Mouse (Mus musculus): ENCODE data around the gene Itga2. TPM values are rescaled to one million over a fixed set of nuclear protein-coding genes. Genes with fewer than 3 reads are reported as not detected.

Itga2 gene
- polyA plus RNA-seq (2015; fragmentation: Nextera tagmentation; extraction: Ambion mirVana) = 2.5 and 3.0 TPM in 2 replicates

DNA sequence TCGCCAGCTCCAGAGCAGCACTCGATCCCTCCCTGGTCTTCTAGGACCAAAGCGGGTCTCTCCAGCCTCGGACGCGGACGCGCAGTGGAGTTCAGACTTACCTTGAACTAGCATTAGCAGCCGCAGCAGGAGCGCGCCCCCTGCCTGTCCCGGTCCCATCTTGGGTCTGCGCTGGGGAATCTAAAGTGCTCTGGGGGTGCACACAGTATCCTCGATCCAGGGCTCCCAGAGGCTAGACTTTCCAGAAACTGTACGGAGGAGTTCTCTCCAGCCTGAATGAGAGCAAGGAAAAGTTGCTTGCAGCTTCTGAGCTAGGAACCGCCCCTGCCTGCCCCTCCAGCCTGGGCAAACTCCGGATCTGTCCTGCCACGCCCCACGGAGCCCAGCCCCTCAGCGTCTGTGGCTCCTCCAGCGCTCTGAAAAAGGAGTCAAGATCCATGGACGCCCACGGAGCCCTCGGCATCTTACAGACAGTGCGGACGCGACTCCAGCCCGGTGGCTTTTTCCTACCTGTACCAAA is at the start of gene Itga2:
Gene Itga2, minus strand, starts transcription at position 326 of the 520 bp plus-strand sequence.
- H3K27me3 ChIP-seq = peaks cover 25% of the 10 kb centered on the region; the same call in 1 of the 2 replicates
- peak; percentile 78 for ATAC-seq (ENCODE audit: insufficient number of reproducible peaks, insufficient read depth, low FRiP score, low TSS enrichment, low read depth)
- H3K9me3 ChIP-seq = no peaks in the 10 kb centered on the region
- H3K36me3 ChIP-seq = no peaks in the 10 kb centered on the region
- H3K4me3 ChIP-seq = peak within 1 kb of the TSS; percentile 52
- H3K4me1 ChIP-seq = peaks cover 16% of the 10 kb centered on the region
- H3K9ac ChIP-seq = peak within 1 kb of the TSS; percentile 64
- WGBS = 2% methylated on average over 28 of the region's 28 CpGs
- peak within 1 kb of the TSS; percentile 88 for H3K4me2 ChIP-seq
- 0 out of 2 replicates have a peak within 1 kb of the TSS, but pooled peaks have one; percentile 48 for H3K27ac ChIP-seq

DNA sequence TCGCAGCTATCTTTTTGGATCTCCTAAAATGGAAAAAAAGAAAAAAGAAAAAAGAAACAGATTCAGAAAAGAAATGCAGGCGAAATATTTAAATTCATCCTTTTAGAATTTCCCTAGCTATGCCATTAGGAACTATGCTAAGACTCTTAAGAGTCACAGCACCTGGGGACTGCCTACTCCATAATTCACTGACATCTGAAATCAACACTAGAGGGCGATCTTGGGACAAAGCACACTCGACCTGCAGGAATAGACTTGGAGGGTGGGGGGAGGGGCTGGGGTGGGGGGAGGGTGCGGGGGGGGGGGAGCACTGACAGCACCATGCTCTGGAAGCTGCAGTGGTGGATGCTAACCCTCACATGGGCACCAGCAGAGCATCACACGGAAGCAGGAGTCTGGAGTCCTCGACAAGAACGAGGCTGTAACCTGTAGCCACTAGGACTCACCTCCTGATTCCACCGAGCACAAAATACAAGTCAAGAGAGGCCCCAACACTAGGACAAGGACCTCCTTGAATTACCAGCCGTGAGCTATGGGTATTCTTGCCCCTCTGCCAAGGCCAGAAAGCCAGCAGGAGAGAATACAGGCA is 49.0 kb upstream of the Itga2 start:
- H3K9ac ChIP-seq = no peak overlapping the region
- no peaks in the 10 kb centered on the region for H3K36me3 ChIP-seq
- ATAC-seq (ENCODE audit: insufficient number of reproducible peaks, insufficient read depth, low FRiP score, low TSS enrichment, low read depth) = no peak
- no peak overlapping the region for H3K27ac ChIP-seq
- no peaks in the 10 kb centered on the region for H3K27me3 ChIP-seq
- H3K9me3 ChIP-seq = no peaks in the 10 kb centered on the region
- 45% methylated on average over 10 of the region's 10 CpGs for WGBS
- H3K4me3 ChIP-seq = no peak overlapping the region
- H3K4me1 ChIP-seq = no peaks in the 10 kb centered on the region
- H3K4me2 ChIP-seq = no peak overlapping the region

DNA sequence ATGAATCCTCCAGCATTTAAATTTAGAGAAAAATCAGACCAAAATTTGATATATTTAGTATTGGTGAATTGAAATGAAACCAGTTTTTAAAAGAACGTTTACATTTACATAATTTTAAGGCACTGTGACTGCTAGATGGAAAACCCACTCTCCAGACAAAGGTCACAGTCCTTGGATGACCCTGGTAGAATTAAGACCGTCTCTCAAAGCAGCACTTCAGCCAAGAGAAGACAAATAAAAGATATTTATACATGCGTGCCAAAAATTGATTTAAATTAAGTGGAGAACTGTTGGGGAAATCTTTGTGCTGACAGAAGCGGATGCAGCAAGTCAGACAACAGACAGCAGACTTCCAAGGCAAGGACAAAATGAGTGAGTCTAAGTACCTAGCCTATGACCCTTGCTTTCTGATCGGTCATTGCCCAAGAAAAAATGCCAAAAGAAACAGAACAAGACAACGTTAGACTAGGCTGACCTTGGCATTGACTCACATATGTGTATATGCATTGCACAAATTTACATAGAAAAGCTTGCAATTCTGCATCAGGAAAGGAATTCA is 42.7 kb upstream of the Itga2 start:
- no peak overlapping the region for H3K27ac ChIP-seq
- no peak overlapping the region for H3K4me3 ChIP-seq
- no peaks in the 10 kb centered on the region for H3K27me3 ChIP-seq
- no peak overlapping the region for H3K4me2 ChIP-seq
- no peak overlapping the region for H3K9ac ChIP-seq
- no peaks in the 10 kb centered on the region for H3K4me1 ChIP-seq
- H3K9me3 ChIP-seq = no peaks in the 10 kb centered on the region
- 75% methylated on average over 6 of the region's 6 CpGs for WGBS
- H3K36me3 ChIP-seq = no peaks in the 10 kb centered on the region
- no peak for ATAC-seq (ENCODE audit: insufficient number of reproducible peaks, insufficient read depth, low FRiP score, low TSS enrichment, low read depth)

DNA sequence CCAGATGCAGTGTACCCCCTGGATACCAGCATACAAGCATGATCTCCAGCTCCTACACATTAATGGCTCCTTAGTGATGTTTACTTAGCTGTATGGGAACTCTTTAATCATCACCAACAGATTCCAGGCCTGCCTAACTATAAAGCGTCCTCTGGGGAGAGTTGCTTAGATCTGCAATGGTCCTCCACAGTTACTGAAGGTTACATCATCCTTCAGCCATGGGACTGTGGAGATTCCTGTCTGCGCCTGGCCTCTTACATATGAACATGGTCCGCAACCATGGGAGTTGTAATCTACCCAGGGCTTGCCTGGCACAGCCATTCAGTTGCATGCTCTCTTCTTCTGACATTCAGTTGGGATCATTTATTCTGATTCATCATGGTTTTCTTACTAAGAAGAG is 40.0 kb upstream of the Itga2 start:
- ATAC-seq (ENCODE audit: insufficient number of reproducible peaks, insufficient read depth, low FRiP score, low TSS enrichment, low read depth) = no peak
- Histone ChIP-seq H3K4me3 (no peak overlapping the region), H3K4me2 (no peak overlapping the region), H3K9ac (no peak overlapping the region), H3K36me3 (no peaks in the 10 kb centered on the region), H3K27ac (no peak overlapping the region), H3K4me1 (no peaks in the 10 kb centered on the region), H3K27me3 (no peaks in the 10 kb centered on the region), H3K9me3 (no peaks in the 10 kb centered on the region)
- WGBS = 94% methylated on average over 3 of the region's 3 CpGs

DNA sequence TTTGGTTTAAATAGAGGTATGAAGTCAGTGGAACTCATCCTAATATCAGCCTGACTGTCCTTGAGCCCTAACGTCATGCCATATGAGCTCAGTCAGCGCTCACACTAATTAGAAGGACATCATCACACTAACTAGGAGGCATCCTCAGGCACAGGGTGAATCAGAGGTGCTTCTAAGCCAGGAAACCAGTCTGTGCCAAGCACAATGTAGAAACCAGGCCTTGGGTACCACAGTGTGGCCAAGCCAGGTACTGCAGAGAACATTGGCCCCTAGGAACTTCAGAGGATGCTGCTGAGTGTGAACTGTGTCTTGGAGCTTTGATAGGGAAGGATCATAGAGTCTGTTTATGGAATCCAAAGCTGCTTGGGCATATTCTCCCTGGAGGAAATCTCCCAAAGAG is 32.3 kb upstream of the Itga2 start:
- ATAC-seq (ENCODE audit: insufficient number of reproducible peaks, insufficient read depth, low FRiP score, low TSS enrichment, low read depth) = no peak
- 20% methylated on average over 2 of the region's 2 CpGs for WGBS

DNA sequence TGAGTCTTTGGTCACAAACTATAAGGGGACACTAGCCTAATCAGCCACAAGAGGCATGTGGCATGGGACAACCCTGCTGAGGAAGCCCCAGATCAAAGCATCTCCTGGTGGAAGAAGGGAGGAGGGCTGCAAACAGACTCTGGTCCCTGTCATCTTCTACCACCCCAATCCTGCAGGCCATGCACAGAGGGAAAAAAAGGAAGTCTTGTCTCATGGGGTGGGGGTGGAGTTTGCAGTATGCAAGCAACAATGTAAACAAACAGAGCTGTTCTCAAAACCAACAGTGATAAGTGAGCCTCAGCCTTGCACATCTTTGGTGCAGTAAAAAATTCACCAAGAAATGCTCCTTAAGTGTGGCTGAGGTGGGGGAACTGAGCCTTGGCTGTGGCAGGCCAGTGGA is 22.6 kb upstream of the Itga2 start:
- no peaks in the 10 kb centered on the region for H3K4me1 ChIP-seq
- H3K4me2 ChIP-seq = no peak overlapping the region
- ATAC-seq (ENCODE audit: insufficient number of reproducible peaks, insufficient read depth, low FRiP score, low TSS enrichment, low read depth) = no peak
- no peak overlapping the region for H3K9ac ChIP-seq
- no peaks in the 10 kb centered on the region for H3K36me3 ChIP-seq
- H3K27me3 ChIP-seq = no peaks in the 10 kb centered on the region
- H3K9me3 ChIP-seq = no peaks in the 10 kb centered on the region
- no peak overlapping the region for H3K27ac ChIP-seq
- H3K4me3 ChIP-seq = no peak overlapping the region

More for the DNA sequence above, 32.3 kb upstream of the Itga2 start:
- Histone ChIP-seq H3K36me3 (no peaks in the 10 kb centered on the region), H3K4me1 (0 out of 2 replicates have a peak, but pooled peaks cover 2% of the 10 kb centered on the region), H3K9me3 (no peaks in the 10 kb centered on the region), H3K4me3 (no peak overlapping the region), H3K9ac (no peak overlapping the region), H3K27me3 (no peaks in the 10 kb centered on the region), H3K4me2 (no peak overlapping the region), H3K27ac (no peak overlapping the region)

DNA sequence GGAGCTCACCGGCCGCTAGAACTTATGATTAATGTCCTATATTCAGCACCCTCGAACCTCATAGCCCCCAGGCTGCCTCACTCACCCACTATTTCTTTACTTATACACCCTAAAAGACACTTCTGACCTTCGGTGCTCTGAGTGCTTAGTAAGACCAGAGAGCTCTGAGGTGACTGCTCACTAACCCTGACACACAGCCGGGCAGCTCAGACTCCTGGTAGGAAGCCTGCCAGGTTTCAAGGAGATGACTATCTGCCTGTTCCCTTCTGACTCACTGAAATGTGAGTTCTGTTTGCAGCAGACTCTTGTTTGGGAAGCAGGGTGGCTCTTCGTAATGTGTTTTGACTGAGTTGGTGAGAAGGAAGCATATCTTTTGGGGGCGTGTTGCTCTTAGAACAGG is 1.6 kb upstream of the Itga2 start:
- WGBS = 83% methylated on average over 7 of the region's 7 CpGs
- ATAC-seq (ENCODE audit: insufficient number of reproducible peaks, insufficient read depth, low FRiP score, low TSS enrichment, low read depth) = no peak
- peaks cover 16% of the 10 kb centered on the region for H3K4me1 ChIP-seq
- no peak overlapping the region for H3K27ac ChIP-seq
- H3K27me3 ChIP-seq = peaks cover 25% of the 10 kb centered on the region; the same call in 1 of the 2 replicates
- no peak overlapping the region for H3K4me2 ChIP-seq
- no peak overlapping the region for H3K4me3 ChIP-seq
- H3K36me3 ChIP-seq = no peaks in the 10 kb centered on the region
- H3K9ac ChIP-seq = no peak overlapping the region
- H3K9me3 ChIP-seq = no peaks in the 10 kb centered on the region

DNA sequence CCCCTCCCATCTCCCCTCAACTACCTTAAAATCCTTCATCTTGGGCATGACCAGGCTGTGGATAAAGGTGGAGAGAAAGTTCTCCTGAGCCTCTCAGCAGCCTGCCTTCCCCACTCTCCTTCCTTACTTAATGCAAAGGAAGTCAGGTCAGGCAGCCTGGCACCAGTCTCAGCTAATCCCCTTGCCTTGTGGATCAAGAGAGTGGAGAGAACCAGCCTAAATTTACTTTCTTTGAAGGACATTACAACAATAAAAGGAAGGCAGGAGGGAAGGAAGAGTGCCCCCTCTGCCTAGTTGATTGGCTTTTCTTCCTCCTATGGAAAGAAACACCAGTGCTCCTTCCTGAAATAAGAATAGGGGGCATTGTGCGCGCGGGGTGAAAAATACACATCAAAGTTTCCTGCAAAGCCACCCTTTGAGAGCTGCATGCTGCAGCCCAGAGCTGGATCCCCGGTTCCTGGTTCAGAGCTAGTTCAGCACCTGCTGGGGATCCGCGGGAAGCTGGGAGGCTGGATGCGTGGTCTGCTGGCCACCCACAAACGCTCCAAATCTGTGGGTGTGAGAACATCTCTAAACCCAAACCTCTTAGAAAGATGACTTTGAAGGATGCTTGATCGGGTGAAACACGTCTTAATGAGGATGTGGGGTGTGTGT is 777 bp downstream of the Itga2 start:
- Histone ChIP-seq H3K27ac (no peak overlapping the region), H3K9me3 (no peaks in the 10 kb centered on the region), H3K36me3 (no peaks in the 10 kb centered on the region), H3K4me1 (peaks cover 16% of the 10 kb centered on the region), H3K4me2 (peak overlapping the region; percentile 88), H3K9ac (peak overlapping the region; percentile 64), H3K4me3 (peak overlapping the region; percentile 52), H3K27me3 (peaks cover 25% of the 10 kb centered on the region; the same call in 1 of the 2 replicates)
- WGBS = 1% methylated on average over 10 of the region's 10 CpGs
- ATAC-seq (ENCODE audit: insufficient number of reproducible peaks, insufficient read depth, low FRiP score, low TSS enrichment, low read depth) = no peak

DNA sequence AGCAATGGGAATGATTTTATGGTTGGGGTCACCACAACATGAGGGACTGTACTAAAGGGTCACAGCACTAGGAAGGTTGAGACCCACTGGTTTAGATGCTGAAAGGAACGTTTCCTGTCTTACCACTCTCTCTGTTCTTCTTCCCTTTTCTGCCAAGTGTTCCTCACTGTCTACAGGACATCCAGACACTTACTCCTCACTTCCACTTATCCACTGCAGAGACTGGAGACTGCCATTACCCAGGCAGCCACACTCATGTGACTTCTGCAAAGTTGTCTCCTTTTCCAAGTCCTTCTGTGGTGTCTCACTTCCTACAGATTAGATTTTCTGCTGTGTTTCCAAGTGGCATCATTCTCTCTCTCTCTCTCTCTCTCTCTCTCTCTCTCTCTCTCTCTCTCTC is 7.1 kb downstream of the Itga2 start:
- Histone ChIP-seq H3K4me1 (no peaks in the 10 kb centered on the region), H3K9ac (no peak overlapping the region), H3K36me3 (no peaks in the 10 kb centered on the region), H3K27ac (no peak overlapping the region), H3K27me3 (peaks cover 3% of the 10 kb centered on the region; the same call in 1 of the 2 replicates), H3K9me3 (no peaks in the 10 kb centered on the region), H3K4me3 (no peak overlapping the region), H3K4me2 (no peak overlapping the region)
- ATAC-seq (ENCODE audit: insufficient number of reproducible peaks, insufficient read depth, low FRiP score, low TSS enrichment, low read depth) = no peak
- 74% methylated on average over 1 of the region's 1 CpGs for WGBS

DNA sequence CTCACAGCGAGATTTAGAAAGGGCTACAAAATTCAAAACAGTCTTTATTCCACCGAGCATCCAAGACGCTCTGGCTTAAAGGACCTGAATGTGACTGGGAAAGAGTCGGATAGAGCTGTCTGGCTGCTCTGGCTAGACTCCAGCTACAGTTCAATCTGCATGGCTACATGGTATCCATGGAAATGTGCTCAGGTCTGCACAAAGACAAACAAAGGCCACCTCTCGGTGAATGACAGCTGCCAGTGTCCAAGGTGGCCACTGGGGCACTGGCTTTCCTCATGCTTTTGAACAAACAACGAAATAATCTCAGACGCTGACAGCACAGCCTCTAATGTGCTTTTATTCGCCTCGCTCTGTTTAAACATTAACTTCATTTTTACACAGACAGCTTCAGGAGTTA is 8.6 kb downstream of the Itga2 start:
- H3K9ac ChIP-seq = no peak overlapping the region

DNA sequence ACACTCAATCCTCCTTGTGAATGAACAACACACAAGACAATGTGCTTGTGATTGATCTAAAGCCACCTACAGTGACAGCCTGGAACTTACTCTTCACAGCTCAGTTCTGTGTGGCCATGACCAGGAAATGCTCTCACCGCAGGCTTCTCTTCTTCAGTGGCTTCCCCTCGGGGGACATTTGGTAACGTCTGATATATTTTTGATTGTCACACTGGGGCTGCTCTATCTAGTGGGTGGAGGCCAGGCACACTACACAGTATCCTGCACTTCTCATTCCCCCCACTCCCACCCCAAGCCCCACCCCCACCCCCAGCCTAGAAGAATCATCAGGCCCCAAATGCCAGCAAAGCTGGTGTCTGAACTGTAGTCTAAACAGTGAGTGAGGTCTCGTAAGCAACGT is 16.1 kb downstream of the Itga2 start:
- Histone ChIP-seq H3K27me3 (no peaks in the 10 kb centered on the region), H3K4me2 (no peak overlapping the region), H3K4me3 (no peak overlapping the region), H3K27ac (no peak overlapping the region), H3K9ac (no peak overlapping the region), H3K9me3 (no peaks in the 10 kb centered on the region), H3K36me3 (no peaks in the 10 kb centered on the region), H3K4me1 (no peaks in the 10 kb centered on the region)
- 73% methylated on average over 5 of the region's 5 CpGs for WGBS
- no peak for ATAC-seq (ENCODE audit: insufficient number of reproducible peaks, insufficient read depth, low FRiP score, low TSS enrichment, low read depth)

More for the DNA sequence above, 8.6 kb downstream of the Itga2 start:
- no peaks in the 10 kb centered on the region for H3K36me3 ChIP-seq
- H3K9me3 ChIP-seq = no peaks in the 10 kb centered on the region
- WGBS = 67% methylated on average over 9 of the region's 9 CpGs
- no peak for ATAC-seq (ENCODE audit: insufficient number of reproducible peaks, insufficient read depth, low FRiP score, low TSS enrichment, low read depth)
- H3K4me3 ChIP-seq = no peak overlapping the region
- H3K4me2 ChIP-seq = no peak overlapping the region
- H3K4me1 ChIP-seq = no peaks in the 10 kb centered on the region
- no peaks in the 10 kb centered on the region for H3K27me3 ChIP-seq
- no peak overlapping the region for H3K27ac ChIP-seq

DNA sequence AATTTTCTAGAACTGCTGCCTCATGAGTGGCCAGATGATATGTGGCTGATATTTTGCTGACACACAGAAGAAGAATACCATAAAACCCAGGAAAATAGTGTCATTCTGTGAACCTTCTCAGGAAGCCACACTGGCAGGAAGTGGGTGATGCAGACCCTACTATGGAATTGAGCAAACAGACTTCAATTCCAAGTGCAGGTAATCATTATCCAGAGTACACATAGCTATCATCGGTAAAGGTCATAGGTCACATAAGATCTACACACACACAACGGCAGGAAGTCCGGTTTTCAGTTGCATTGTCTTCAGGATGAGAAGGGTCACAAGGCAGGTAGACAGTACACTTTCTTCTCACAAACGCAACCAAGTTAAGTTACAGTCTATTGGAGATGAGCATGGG is 16.9 kb downstream of the Itga2 start:
- H3K36me3 ChIP-seq = no peaks in the 10 kb centered on the region
- H3K4me2 ChIP-seq = no peak overlapping the region
- H3K4me3 ChIP-seq = no peak overlapping the region
- 76% methylated on average over 4 of the region's 4 CpGs for WGBS
- no peak for ATAC-seq (ENCODE audit: insufficient number of reproducible peaks, insufficient read depth, low FRiP score, low TSS enrichment, low read depth)
- H3K4me1 ChIP-seq = no peaks in the 10 kb centered on the region
- no peak overlapping the region for H3K27ac ChIP-seq
- H3K27me3 ChIP-seq = no peaks in the 10 kb centered on the region
- no peaks in the 10 kb centered on the region for H3K9me3 ChIP-seq
- H3K9ac ChIP-seq = no peak overlapping the region
